Mouse (Mus musculus) lung, embryonic 16.5 days (tissue): ENCODE results near the gene Prr23a1. TPM values are rescaled to one million over a fixed set of nuclear protein-coding genes. Genes with fewer than 3 reads are reported as not detected.

Experiments
- ATAC-seq: fragments of 200-750 bp; cut with Nextera tagmentation; 2 replicates; pipeline ENCODE4 v1.8.0; 2017; ENCODE audit warnings: low read depth, mild to moderate bottlenecking, moderate library complexity
- H3K27ac ChIP-seq: fragments of 300-500 bp; sonication (generic); 2 replicates; pipeline ENCODE4 v1.5.1; 2014; ENCODE audit warnings: mild to moderate bottlenecking, control low read depth, low read length
- H3K27me3 ChIP-seq: fragments of 300-500 bp; sonication (generic); 2 replicates; pipeline ENCODE4 v1.6.1; 2014; ENCODE audit warnings: low read depth, low read length, mixed read lengths; ENCODE audit not compliant: control insufficient read depth, insufficient read depth
- H3K36me3 ChIP-seq: fragments of 300-500 bp; sonication (generic); 2 replicates; pipeline ENCODE4 v1.6.1; 2014; ENCODE audit warnings: low read length; ENCODE audit not compliant: control insufficient read depth, insufficient read depth
- H3K4me1 ChIP-seq: fragments of 300-500 bp; sonication (generic); replicated peaks from 2 replicates; pipeline ENCODE4 v1.6.1; 2014; ENCODE audit warnings: low read length, mixed read lengths; ENCODE audit not compliant: control insufficient read depth, insufficient read depth
- H3K4me2 ChIP-seq: fragments of 300-500 bp; sonication (generic); 2 replicates; pipeline ENCODE4 v1.6.1; 2014; ENCODE audit warnings: low read depth, low read length, control low read depth
- H3K4me3 ChIP-seq: fragments of 300-500 bp; sonication (generic); 2 replicates; pipeline ENCODE4 v1.5.1; 2014; ENCODE audit warnings: mild to moderate bottlenecking, low read length, control low read depth
- H3K9ac ChIP-seq: fragments of 300-500 bp; sonication (generic); 2 replicates; pipeline ENCODE4 v1.6.1; 2014; ENCODE audit warnings: low read length, control low read depth
- H3K9me3 ChIP-seq: fragments of 300-500 bp; sonication (generic); 2 replicates; pipeline ENCODE4 v1.6.1; 2016; ENCODE audit warnings: low read length; ENCODE audit not compliant: control insufficient read depth
- WGBS: fragments of 180-500 bp; shearing (Covaris S2); extraction: QIAGEN DNeasy Blood & Tissue Kit; methylation state at CpG from one replicate; pipeline ENCODE4 v1.1.7; 2014; 5-methylcytosine and 5-hydroxymethylcytosine counted together
- polyA plus RNA-seq: library from polyadenylated mRNA; unstranded; fragments of >200 nt; fragmentation: Nextera tagmentation; extraction: Ambion mirVana; gene quantifications from 2 replicates; pipeline ENCODE4 v1.2.1, GENCODE M21; 2015

The Prr23a1 gene
- polyA plus RNA-seq, 1 experiment from 2014 or later = not detected

DNA sequence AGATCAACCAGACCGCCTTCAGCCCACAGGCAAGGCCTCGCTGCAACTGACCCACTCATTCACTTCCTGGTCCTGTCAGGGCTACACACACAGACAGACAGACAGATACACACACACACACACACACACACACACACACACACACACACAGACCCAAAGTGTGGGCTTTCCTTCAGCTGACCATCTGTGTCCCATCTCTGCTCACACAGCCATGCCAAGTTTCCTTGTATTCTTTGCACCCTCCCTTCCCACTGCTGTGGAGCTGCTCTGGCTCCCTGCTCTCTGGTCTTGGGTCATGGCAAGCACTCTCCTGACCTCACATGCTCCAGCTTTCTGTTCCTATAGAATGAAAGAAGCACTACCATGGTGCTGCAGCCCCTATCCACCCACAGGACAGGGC is 22.8 kb upstream of the Prr23a1 start:
- no peak overlapping the region for H3K4me3 ChIP-seq
- WGBS = 74% methylated on average over 2 of the region's 2 CpGs
- H3K9ac ChIP-seq = no peak overlapping the region
- no peak overlapping the region for H3K4me2 ChIP-seq
- no peak overlapping the region for H3K27ac ChIP-seq
- ATAC-seq = peak; percentile 82
- no peaks in the 10 kb centered on the region for H3K9me3 ChIP-seq
- H3K4me1 ChIP-seq = no peaks in the 10 kb centered on the region
- H3K27me3 ChIP-seq = no peaks in the 10 kb centered on the region
- H3K36me3 ChIP-seq = no peaks in the 10 kb centered on the region

DNA sequence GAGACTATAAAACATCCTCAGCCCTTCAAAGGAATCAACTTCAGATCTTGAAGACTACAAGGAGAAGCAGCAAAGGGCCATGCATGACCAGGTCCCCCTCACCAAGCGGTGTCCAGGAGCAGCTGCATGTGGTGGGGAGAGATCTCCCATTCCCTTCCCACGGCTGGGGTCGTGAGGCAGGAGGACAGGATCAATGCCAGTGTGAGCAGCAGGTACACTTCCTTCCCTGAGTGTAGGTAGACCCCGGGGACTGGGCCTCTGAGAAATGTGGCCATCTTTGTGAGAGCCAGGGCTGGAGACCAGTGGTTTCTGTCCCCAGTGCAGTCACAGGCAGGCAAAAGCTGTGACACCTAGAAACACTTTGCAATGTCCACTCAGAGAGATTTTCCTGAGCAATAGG is 21.8 kb upstream of the Prr23a1 start:
- no peaks in the 10 kb centered on the region for H3K4me1 ChIP-seq
- no peak overlapping the region for H3K27ac ChIP-seq
- ATAC-seq = no peak
- no peaks in the 10 kb centered on the region for H3K36me3 ChIP-seq
- H3K27me3 ChIP-seq = no peaks in the 10 kb centered on the region
- no peak overlapping the region for H3K9ac ChIP-seq
- 78% methylated on average over 4 of the region's 4 CpGs for WGBS
- H3K4me3 ChIP-seq = no peak overlapping the region
- H3K9me3 ChIP-seq = no peaks in the 10 kb centered on the region
- no peak overlapping the region for H3K4me2 ChIP-seq

DNA sequence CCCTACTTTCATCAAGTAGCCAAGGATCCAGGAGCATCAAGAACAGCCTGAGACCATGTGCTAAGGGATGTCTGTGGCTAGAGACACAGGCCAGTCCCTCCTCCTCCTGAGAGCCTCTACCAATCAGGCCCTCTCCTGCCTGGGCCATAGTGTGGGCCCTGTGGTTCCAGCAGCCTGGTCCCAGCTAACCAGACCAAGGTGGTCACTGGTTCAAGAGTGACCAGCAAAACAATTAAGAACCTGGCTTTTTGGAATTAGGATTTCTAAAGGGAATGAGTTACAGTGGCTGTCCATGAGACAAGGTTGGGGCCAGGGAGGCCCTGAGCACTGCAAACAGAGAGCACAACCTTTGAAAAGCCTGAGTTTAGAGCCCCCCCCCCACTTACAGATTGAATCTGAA is 21.2 kb upstream of the Prr23a1 start:
- Histone ChIP-seq H3K27ac (no peak overlapping the region), H3K36me3 (no peaks in the 10 kb centered on the region), H3K4me2 (no peak overlapping the region), H3K27me3 (no peaks in the 10 kb centered on the region), H3K4me3 (no peak overlapping the region), H3K9me3 (no peaks in the 10 kb centered on the region), H3K9ac (no peak overlapping the region), H3K4me1 (no peaks in the 10 kb centered on the region)
- no peak for ATAC-seq

- Histone ChIP-seq H3K36me3 (no peaks in the 10 kb centered on the region), H3K4me1 (no peaks in the 10 kb centered on the region), H3K9me3 (no peaks in the 10 kb centered on the region), H3K4me3 (no peak overlapping the region), H3K4me2 (no peak overlapping the region), H3K9ac (no peak overlapping the region), H3K27me3 (no peaks in the 10 kb centered on the region), H3K27ac (no peak overlapping the region)
- 87% methylated on average over 7 of the region's 7 CpGs for WGBS
- ATAC-seq = no peak
These were observed 18.5 kb upstream of the Prr23a1 start for GRCm38 (mm10) chr9:98823805-98824204.

DNA sequence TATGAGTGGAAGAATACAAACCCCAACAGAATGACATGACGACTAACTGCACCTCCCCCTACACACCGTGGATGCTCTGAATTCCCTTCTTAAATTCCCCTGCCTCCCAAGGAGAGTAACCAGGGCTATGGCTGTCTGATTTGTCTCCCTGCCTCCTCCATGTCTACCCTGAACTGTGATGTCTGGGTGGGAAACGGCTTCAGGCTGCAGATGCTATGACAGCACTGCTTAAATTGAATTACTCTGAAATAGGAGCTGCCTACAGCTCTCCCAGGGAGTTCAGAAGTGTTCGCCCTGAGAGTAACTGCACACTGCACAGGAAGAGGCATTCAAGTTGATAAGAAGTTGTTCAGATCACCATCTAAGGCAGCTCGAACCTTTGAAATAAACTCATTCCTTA is 12.8 kb upstream of the Prr23a1 start:
- Histone ChIP-seq H3K9me3 (no peaks in the 10 kb centered on the region), H3K9ac (no peak overlapping the region), H3K4me1 (no peaks in the 10 kb centered on the region), H3K4me2 (no peak overlapping the region), H3K36me3 (no peaks in the 10 kb centered on the region), H3K27me3 (no peaks in the 10 kb centered on the region), H3K27ac (no peak overlapping the region), H3K4me3 (no peak overlapping the region)
- WGBS = 40% methylated on average over 5 of the region's 5 CpGs
- ATAC-seq = no peak

GRCm38 (mm10) chr9:98837537-98838074 is 4.7 kb upstream of the Prr23a1 start:
- 53% methylated on average over 7 of the region's 7 CpGs for WGBS
- no peak for ATAC-seq
- Histone ChIP-seq H3K4me3 (no peak overlapping the region), H3K36me3 (no peaks in the 10 kb centered on the region), H3K27me3 (no peaks in the 10 kb centered on the region), H3K4me2 (no peak overlapping the region), H3K4me1 (no peaks in the 10 kb centered on the region), H3K9me3 (0 out of 2 replicates have a peak, but pooled peaks cover 3% of the 10 kb centered on the region), H3K9ac (no peak overlapping the region), H3K27ac (no peak overlapping the region)

DNA sequence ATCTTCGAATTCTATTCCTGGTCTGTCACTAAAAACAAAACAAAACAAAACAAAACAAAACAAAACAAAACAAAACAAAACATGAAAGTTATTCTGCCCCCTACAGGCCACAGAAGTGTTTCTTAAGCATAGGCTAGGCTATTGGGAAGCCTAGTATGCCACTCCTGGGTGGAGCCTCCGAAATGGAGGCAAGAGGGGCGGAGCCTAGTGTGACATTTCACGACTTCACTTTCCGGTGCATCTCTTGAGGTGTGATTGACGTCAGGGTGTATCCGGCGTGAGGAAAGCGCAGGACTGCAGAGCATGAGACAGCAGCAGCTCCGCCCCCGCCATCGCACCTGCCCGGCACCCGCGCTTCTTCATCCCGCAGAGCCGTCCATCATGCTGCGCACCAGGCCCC is 13.9 kb downstream of the Prr23a1 start, which contains the start of gene Prr23a2:
Gene Prr23a2, plus strand, starts transcription at position 285 of the 400 bp plus-strand sequence.
- H3K9me3 ChIP-seq = no peaks in the 10 kb centered on the region
- H3K4me1 ChIP-seq = no peaks in the 10 kb centered on the region
- 51% methylated on average over 18 of the region's 18 CpGs for WGBS
- H3K9ac ChIP-seq = no peak within 1 kb of the TSS
- H3K27ac ChIP-seq = no peak within 1 kb of the TSS
- no peaks in the 10 kb centered on the region for H3K36me3 ChIP-seq
- H3K27me3 ChIP-seq = no peaks in the 10 kb centered on the region
- H3K4me3 ChIP-seq = no peak within 1 kb of the TSS
- H3K4me2 ChIP-seq = no peak within 1 kb of the TSS
- no peak for ATAC-seq

DNA sequence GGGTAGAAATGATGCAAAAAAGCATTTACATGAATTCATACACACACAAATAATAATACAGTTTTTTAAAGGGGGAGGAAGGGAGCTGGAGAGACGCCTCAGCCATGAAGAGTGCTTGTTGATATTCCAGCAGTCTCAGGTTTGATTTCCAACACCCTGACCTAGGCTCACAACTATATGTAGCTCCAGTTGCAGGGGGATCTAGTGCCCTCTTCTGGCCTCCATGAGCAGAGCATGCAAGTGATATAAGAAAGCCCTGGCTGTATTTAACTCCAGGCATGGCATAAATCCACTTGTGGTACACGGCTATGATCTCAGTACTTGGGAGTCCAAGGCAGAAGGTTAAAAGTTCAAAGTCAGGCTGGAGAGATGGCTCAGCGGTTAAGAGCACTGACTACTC is 21.2 kb downstream of the Prr23a1 start:
- Histone ChIP-seq H3K9ac (no peak overlapping the region), H3K27me3 (no peaks in the 10 kb centered on the region), H3K4me3 (no peak overlapping the region), H3K4me2 (no peak overlapping the region), H3K4me1 (no peaks in the 10 kb centered on the region), H3K9me3 (no peaks in the 10 kb centered on the region; the same call in 1 of the 2 replicates), H3K27ac (no peak overlapping the region), H3K36me3 (no peaks in the 10 kb centered on the region)
- ATAC-seq = no peak
- WGBS = 47% methylated on average over 3 of the region's 3 CpGs

DNA sequence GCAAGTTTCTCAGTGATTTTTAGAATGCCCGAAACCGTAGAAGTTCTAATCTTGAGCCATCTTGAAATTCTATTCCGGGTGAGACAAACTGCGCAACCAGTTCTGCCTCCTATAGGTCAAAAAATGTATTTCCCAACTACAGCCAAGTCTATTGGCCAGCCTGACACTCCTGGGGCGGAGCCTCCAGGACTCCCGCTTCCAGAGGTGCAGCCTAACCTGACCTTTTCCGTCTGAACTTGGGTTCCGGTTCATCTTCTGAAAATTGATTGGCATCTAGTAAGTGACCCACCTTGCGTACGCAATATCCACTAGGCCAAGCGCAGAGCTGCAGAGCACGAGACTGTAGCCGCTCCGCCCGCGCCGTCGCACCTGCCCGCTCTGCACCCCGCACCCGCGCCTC is 22.3 kb downstream of the Prr23a1 start, which contains the start of gene Prr23a3:
Gene Prr23a3, plus strand, starts transcription at position 197 of the 400 bp plus-strand sequence.
- Histone ChIP-seq H3K9ac (no peak within 1 kb of the TSS), H3K36me3 (no peaks in the 10 kb centered on the region), H3K4me3 (no peak within 1 kb of the TSS), H3K4me2 (no peak within 1 kb of the TSS), H3K27ac (no peak within 1 kb of the TSS), H3K9me3 (no peaks in the 10 kb centered on the region; the same call in 1 of the 2 replicates), H3K27me3 (no peaks in the 10 kb centered on the region), H3K4me1 (no peaks in the 10 kb centered on the region)
- no peak for ATAC-seq
- 47% methylated on average over 22 of the region's 22 CpGs for WGBS
